Mouse (Mus musculus) intestine, embryonic 14.5 days (tissue): Measurements from ENCODE around the gene Dusp1. TPM values are rescaled to one million over a fixed set of nuclear protein-coding genes. Genes with fewer than 3 reads are reported as not detected.

ENCODE experiments used
- ATAC-seq: fragments of 200-750 bp; cut with Nextera tagmentation; replicated peaks from 2 replicates; pipeline ENCODE4 v1.8.0; 2017; ENCODE audit warnings: low read depth, moderate number of reproducible peaks, moderate TSS enrichment, moderate library complexity; ENCODE audit not compliant: low FRiP score, low TSS enrichment
- DNase-seq: peaks from one replicate; pipeline ENCODE4 v3.0.0-alpha.2; 2018; ENCODE audit warnings: low spot score
- H3K27ac ChIP-seq: fragments of 300-500 bp; sonication (generic); 2 replicates; pipeline ENCODE4 v1.5.1; 2014; ENCODE audit warnings: low read depth, mild to moderate bottlenecking, control low read depth
- H3K27me3 ChIP-seq: fragments of 300-500 bp; sonication (generic); replicated peaks from 2 replicates; pipeline ENCODE4 v1.6.1; 2014; ENCODE audit warnings: low read length, control low read depth; ENCODE audit not compliant: control insufficient read depth, insufficient read depth
- H3K36me3 ChIP-seq: fragments of 300-500 bp; sonication (generic); 2 replicates; pipeline ENCODE4 v1.6.1; 2014; ENCODE audit warnings: low read length, control low read depth; ENCODE audit not compliant: control insufficient read depth, insufficient read depth
- H3K4me1 ChIP-seq: fragments of 300-500 bp; sonication (generic); replicated peaks from 2 replicates; pipeline ENCODE4 v1.6.1; 2014; ENCODE audit warnings: low read length, control low read depth, mixed read lengths; ENCODE audit not compliant: control insufficient read depth, insufficient read depth
- H3K4me2 ChIP-seq: fragments of 300-500 bp; sonication (generic); 2 replicates; pipeline ENCODE4 v1.6.1; 2014; ENCODE audit warnings: low read length
- H3K4me3 ChIP-seq: fragments of 300-500 bp; sonication (generic); 2 replicates; pipeline ENCODE4 v1.5.1; 2014; ENCODE audit warnings: low read depth, low read length, control low read depth, mixed read lengths
- H3K9ac ChIP-seq: fragments of 300-500 bp; sonication (generic); 2 replicates; pipeline ENCODE4 v1.6.1; 2014; ENCODE audit warnings: mild to moderate bottlenecking, low read length
- H3K9me3 ChIP-seq: fragments of 300-500 bp; sonication (generic); 2 replicates; pipeline ENCODE4 v1.6.1; 2016; ENCODE audit warnings: low read length, control low read depth; ENCODE audit not compliant: control insufficient read depth
- WGBS: fragments of 180-500 bp; shearing (Covaris S2); extraction: QIAGEN DNeasy Blood & Tissue Kit; methylation state at CpG from one replicate; pipeline ENCODE4 v1.1.7; 2014; 5-methylcytosine and 5-hydroxymethylcytosine counted together
- polyA plus RNA-seq: library from polyadenylated mRNA; unstranded; fragments of >200 nt; fragmentation: Nextera tagmentation; extraction: Ambion mirVana; gene quantifications from 2 replicates; pipeline ENCODE4 v1.2.1, GENCODE M21; 2014

Gene Dusp1
- polyA plus RNA-seq: 14.5 and 17.0 TPM in 2 replicates

DNA sequence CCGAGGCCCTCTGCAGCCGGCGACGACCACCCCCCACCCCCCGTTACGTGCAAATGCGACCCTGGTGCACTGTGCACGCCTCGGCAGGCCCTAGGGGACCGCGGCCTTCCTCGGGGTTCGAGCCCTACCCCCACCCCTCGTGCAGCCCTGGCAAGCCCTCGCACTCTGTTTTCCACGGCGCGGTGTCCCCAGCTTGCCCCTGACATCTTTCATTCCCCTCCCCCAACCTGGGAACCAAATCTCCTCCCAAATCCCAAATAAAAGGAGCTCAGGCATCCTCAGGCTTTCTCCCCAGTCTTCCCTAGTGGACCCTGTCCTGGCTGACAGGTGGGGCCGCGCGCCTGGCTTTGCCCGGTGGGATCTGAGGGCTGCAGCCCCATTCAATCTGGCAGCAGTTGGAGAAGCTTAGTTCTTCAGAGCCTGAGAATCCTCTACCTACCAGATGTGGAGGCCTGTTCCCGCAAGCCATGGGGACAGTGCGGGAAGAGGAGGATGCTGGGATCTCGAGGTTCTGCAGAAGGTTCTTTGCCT is at the start of gene Dusp1:
TSS of gene Dusp1 (minus strand) at position 478 of the 531 bp plus-strand sequence.
- H3K36me3 ChIP-seq: peaks cover 18% of the 10 kb centered on the region
- peak; percentile 75 for DNase-seq
- ATAC-seq: peak; percentile 69
- H3K27ac ChIP-seq: peak within 1 kb of the TSS; percentile 70
- peak within 1 kb of the TSS; percentile 97 for H3K4me2 ChIP-seq
- H3K4me3 ChIP-seq: peak within 1 kb of the TSS; percentile 84
- WGBS: under 1% methylated on average over 19 of the region's 25 CpGs
- no peaks in the 10 kb centered on the region for H3K27me3 ChIP-seq
- H3K9me3 ChIP-seq: no peaks in the 10 kb centered on the region
- H3K9ac ChIP-seq: peak within 1 kb of the TSS; percentile 69
- peaks cover 25% of the 10 kb centered on the region for H3K4me1 ChIP-seq

DNA sequence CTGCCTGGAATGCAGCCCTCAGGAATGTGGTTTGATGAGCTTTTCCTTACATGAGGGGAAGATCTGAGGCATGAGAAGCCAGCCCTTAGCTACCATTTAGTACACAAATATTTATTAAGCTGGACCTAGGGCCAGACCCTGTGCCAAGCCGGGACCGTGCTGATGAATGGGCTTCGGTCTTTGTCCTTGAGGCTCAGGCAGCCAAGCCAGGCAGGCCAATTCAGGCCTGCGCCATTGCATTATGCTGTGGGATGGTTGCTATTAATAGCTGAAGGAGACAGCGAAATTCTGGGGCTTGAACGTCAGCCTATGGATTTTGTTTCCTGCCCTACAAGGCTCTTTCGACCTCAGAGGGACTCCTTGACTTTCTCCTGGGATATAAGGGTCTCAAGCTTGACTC is 49.4 kb upstream of the Dusp1 start:
- no peaks in the 10 kb centered on the region for H3K4me1 ChIP-seq
- DNase-seq (no peak), ATAC-seq (no peak)
- no peak overlapping the region for H3K4me2 ChIP-seq
- WGBS: 77% methylated on average over 7 of the region's 7 CpGs
- no peak overlapping the region; the same call in 1 of the 2 replicates for H3K27ac ChIP-seq
- no peaks in the 10 kb centered on the region for H3K27me3 ChIP-seq
- peaks cover 70% of the 10 kb centered on the region for H3K36me3 ChIP-seq
- H3K4me3 ChIP-seq: no peak overlapping the region
- H3K9ac ChIP-seq: no peak overlapping the region
- no peaks in the 10 kb centered on the region for H3K9me3 ChIP-seq

DNA sequence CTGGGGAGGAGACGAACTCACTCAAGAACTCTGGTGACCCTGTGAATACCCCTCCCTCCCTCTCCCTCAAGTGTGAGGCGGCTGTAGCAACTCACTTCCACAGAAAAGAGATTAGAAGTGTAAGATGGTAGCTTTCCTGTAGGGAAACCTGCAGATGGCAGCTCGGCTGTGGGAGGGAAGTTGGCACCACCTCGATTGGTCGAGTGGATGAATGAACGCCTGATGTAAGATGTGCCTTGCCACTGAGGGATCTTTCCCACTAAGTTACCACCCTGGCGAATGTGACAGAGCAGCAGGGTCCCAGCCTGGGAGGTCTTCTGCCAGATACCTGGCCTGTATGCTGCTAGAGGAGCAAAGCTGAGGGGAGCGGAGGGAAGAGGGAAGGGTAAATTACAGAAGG is 47.9 kb upstream of the Dusp1 start:
- H3K27me3 ChIP-seq: no peaks in the 10 kb centered on the region
- H3K9ac ChIP-seq: no peak overlapping the region
- peaks cover 61% of the 10 kb centered on the region for H3K36me3 ChIP-seq
- ATAC-seq: no peak
- 88% methylated on average over 8 of the region's 8 CpGs for WGBS
- H3K4me1 ChIP-seq: no peaks in the 10 kb centered on the region
- H3K4me3 ChIP-seq: no peak overlapping the region
- DNase-seq: no peak
- no peaks in the 10 kb centered on the region for H3K9me3 ChIP-seq
- H3K4me2 ChIP-seq: no peak overlapping the region
- H3K27ac ChIP-seq: no peak overlapping the region

DNA sequence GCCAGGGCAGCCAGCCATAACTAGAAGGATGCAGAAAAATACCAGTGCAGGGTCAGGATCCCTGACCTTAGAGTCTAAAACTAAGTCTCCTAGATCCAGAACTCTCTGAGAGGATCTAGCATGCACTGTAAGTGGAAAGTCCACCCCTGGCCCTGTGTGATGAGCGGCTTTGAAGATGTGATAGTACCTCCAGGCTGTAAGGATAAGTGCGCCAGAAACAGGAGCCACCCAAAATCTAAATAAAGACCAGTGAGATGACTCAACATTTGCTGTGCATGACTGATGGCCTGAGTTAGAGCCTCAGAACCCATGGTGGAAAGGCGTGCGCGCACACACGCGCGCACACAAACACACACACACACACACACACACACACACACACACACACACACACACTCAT is 46.9 kb upstream of the Dusp1 start:
- ATAC-seq (no peak), DNase-seq (no peak)
- H3K4me2 ChIP-seq: no peak overlapping the region
- WGBS: 93% methylated on average over 8 of the region's 8 CpGs
- H3K4me1 ChIP-seq: no peaks in the 10 kb centered on the region
- H3K4me3 ChIP-seq: no peak overlapping the region
- H3K9me3 ChIP-seq: no peaks in the 10 kb centered on the region
- H3K27ac ChIP-seq: no peak overlapping the region
- H3K27me3 ChIP-seq: no peaks in the 10 kb centered on the region
- no peak overlapping the region for H3K9ac ChIP-seq
- peaks cover 52% of the 10 kb centered on the region for H3K36me3 ChIP-seq

DNA sequence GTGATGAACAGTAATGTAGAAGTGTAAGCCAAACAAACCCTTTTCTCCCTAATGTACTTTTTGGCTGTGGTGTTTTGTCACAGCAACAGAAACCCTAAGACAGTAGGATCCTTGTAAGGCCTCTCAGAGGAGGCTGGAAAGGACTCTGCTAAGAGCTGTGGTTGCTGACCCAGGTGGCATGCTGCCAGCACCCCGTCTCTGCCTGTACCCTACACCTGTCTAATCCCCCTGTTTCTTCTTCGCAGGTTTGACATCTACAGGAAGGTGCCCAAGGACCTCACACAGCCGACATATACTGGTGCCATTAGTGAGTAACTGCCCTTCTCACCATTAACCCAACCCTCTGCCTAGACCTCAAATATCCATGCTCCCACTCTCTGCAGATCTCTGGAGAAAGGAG is 46.4 kb upstream of the Dusp1 start:
- DNase-seq: no peak
- H3K4me3 ChIP-seq: no peak overlapping the region
- H3K9me3 ChIP-seq: no peaks in the 10 kb centered on the region

DNA sequence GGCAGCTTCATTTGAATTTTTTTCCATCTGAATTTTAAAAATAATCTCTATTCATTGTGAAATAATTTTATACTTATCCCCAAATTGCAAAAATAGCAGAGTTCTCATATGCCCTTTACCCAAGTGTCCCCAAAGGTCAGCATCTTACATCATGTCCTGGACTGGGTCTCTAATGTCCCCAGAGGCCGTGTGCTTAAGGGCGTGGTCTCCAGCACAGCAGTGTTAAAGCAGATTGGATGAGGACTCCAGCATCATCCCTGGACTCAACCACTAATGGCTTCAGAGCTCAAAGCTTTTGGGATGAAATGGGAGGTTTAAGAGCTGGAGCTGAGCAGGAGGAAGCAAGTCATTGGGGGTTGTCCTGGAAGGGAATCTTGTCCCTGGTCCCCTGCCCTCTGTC is 44.6 kb upstream of the Dusp1 start:
- ATAC-seq (no peak), DNase-seq (no peak)
- no peak overlapping the region for H3K27ac ChIP-seq
- no peak overlapping the region for H3K4me2 ChIP-seq
- 80% methylated on average over 2 of the region's 2 CpGs for WGBS
- H3K9me3 ChIP-seq: no peaks in the 10 kb centered on the region
- peaks cover 3% of the 10 kb centered on the region; the same call in 1 of the 2 replicates for H3K4me1 ChIP-seq
- H3K4me3 ChIP-seq: no peak overlapping the region
- peaks cover 46% of the 10 kb centered on the region for H3K36me3 ChIP-seq
- no peak overlapping the region for H3K9ac ChIP-seq
- H3K27me3 ChIP-seq: no peaks in the 10 kb centered on the region

More for the DNA sequence above, 46.4 kb upstream of the Dusp1 start:
- Histone ChIP-seq H3K4me1 (no peaks in the 10 kb centered on the region), H3K4me2 (no peak overlapping the region), H3K27me3 (no peaks in the 10 kb centered on the region), H3K9ac (no peak overlapping the region), H3K27ac (no peak overlapping the region), H3K36me3 (peaks cover 52% of the 10 kb centered on the region)
- WGBS: 90% methylated on average over 3 of the region's 3 CpGs
- no peak for ATAC-seq

DNA sequence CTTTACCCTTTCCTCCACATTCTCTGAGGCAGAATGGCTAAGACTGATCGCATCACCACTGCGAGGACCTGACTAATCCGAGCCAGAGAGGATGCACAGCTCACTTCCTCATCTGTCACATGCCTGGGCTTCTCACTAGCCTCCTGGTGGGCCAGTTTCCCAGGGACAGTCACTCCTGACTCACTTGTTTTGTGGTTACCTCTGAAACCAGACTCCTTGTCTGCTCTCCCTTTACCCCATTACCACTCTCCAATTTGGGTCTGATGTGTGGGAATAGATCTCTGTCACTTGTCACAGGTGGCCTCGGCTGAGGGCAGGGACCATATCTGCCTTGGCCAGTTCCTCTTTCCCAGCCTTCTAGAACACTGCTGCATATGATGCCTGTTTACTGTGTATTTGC is 43.7 kb upstream of the Dusp1 start:
- Histone ChIP-seq H3K4me2 (no peak overlapping the region), H3K36me3 (peaks cover 39% of the 10 kb centered on the region), H3K27me3 (no peaks in the 10 kb centered on the region), H3K9ac (no peak overlapping the region), H3K27ac (no peak overlapping the region), H3K4me1 (peaks cover 9% of the 10 kb centered on the region; the same call in 1 of the 2 replicates), H3K9me3 (no peaks in the 10 kb centered on the region), H3K4me3 (no peak overlapping the region)
- DNase-seq: no peak
- no peak for ATAC-seq
- WGBS: 91% methylated on average over 4 of the region's 4 CpGs

DNA sequence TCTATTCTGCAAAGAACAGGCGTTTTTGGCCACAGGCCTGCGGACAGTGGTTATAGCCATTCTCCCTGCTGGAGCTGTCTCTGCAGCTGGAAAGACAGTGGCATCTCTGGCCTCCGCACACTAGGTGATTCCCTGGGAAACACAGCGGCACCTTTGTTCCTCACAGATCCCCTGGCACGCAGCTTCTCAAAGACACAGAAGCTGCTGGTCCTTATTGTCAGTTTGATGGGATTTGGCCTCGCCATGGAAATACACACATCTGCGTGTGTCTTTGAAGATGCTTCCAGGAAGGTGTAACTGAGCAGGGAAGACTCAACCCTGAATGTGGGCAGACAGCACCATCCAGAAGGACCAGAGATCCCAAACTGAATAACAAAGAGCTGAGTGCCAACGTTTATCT is 41.4 kb upstream of the Dusp1 start:
- H3K27me3 ChIP-seq: no peaks in the 10 kb centered on the region
- H3K36me3 ChIP-seq: peaks cover 16% of the 10 kb centered on the region
- ATAC-seq: no peak
- no peak for DNase-seq
- H3K4me3 ChIP-seq: no peak overlapping the region
- no peaks in the 10 kb centered on the region for H3K9me3 ChIP-seq
- H3K4me1 ChIP-seq: peaks cover 9% of the 10 kb centered on the region; the same call in 1 of the 2 replicates
- no peak overlapping the region for H3K27ac ChIP-seq
- H3K4me2 ChIP-seq: no peak overlapping the region
- H3K9ac ChIP-seq: no peak overlapping the region
- WGBS: 87% methylated on average over 8 of the region's 8 CpGs

DNA sequence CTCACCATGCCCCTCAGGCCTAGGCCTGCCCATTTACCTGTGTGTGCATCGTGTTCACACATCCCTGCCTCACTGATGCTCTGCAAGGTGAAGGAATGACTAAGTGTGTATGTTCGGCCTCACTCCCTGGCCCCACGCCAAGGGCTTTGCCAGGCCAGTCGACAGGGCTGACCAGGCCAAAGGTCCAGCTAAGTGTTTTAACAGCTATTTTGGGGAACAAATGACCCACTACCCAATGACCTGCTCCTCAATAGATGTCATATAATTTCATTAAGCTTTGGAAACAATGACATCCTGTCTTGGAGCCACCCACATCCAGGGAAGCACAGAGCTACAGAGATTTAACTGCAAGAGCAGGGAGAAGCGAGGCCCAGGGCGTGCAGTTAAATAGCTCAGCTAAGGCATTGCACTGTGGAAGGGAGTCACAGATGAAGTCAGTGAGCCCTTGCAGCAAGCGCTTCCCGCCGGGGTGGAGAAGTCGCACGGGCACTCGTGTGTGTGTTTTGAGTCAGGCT is 40.5 kb upstream of the Dusp1 start:
- H3K27ac ChIP-seq: no peak overlapping the region
- peaks cover 11% of the 10 kb centered on the region for H3K36me3 ChIP-seq
- DNase-seq: no peak
- no peaks in the 10 kb centered on the region for H3K27me3 ChIP-seq
- H3K4me1 ChIP-seq: peaks cover 9% of the 10 kb centered on the region; the same call in 1 of the 2 replicates
- no peak overlapping the region for H3K4me2 ChIP-seq
- ATAC-seq: no peak
- no peak overlapping the region for H3K4me3 ChIP-seq
- WGBS: 62% methylated on average over 12 of the region's 12 CpGs
- no peaks in the 10 kb centered on the region for H3K9me3 ChIP-seq
- no peak overlapping the region for H3K9ac ChIP-seq
